Mouse (Mus musculus) kidney, adult 2 months (tissue): ENCODE results near the gene Armc5.

Experiments used
- CTCF ChIP-seq: fragments of 200-500 bp; conservative IDR thresholded peaks from 2 replicates; pipeline ENCODE4 v1.5.1; 2011; ENCODE audit warnings: low read depth, mild to moderate bottlenecking, control low read depth, low read length, moderate library complexity, mixed read lengths; ENCODE audit not compliant: insufficient read depth, insufficient read length
- POLR2A ChIP-seq: fragments of 200-500 bp; IDR thresholded peaks from one replicate; pipeline ENCODE4 v1.6.1; 2011; ENCODE audit warnings: low read depth, low read length, control low read depth

- TF ChIP-seq POLR2A = no peak
- no peak for TF ChIP-seq CTCF
These were observed 3.1 kb downstream of the Armc5 start for GRCm38 (mm10) chr7:128240131-128240784.
